22 mouse cellular contexts compared by ENCODE assay signal in genomic region chr6:84698288-84698673, GRCm38 (mm10).
A peak's percentile ranks its signal among the peaks of the same experiment; 100 is the strongest.
DNase-seq lines count a peak whose midpoint lies in the region; ATAC-seq and TF ChIP-seq lines count a peak whose summit lies in the region.
"Had no signal": no experiment of that assay in that cellular context is flagged by ENCODE, and none has a peak within 500 bp of the region (broad histone marks: within the 10 kb centered on the region; RNA-seq: fewer than 3 reads in every experiment).

No protein-coding gene starts in this region.

- H3K4me3 ChIP-seq in gastrocnemius, adult 2 months, result no peak overlapping the region
- H3K4me3 ChIP-seq in intestine, embryonic 15.5 days (replicated peaks), result no peak overlapping the region
- H3K4me3 ChIP-seq in intestine, postnatal 0 days (ENCODE audit: low read depth, low read length), result no peak overlapping the region
- no peak overlapping the region for H3K4me3 ChIP-seq in midbrain, embryonic 11.5 days (ENCODE audit: low read depth, low read length)
- no peak overlapping the region for H3K4me3 ChIP-seq in midbrain, embryonic 10.5 days
- H3K4me3 ChIP-seq: forebrain, embryonic 13.5 days; hindbrain, embryonic 10.5 days; hindbrain, embryonic 15.5 days; liver, embryonic 15.5 days; megakaryocyte, embryonic 14.5 days; midbrain, embryonic 15.5 days; neural tube, embryonic 15.5 days had no signal

- WGBS in intestine, embryonic 15.5 days, result 25% methylated on average over 1 of the region's 1 CpGs
- 27% methylated on average over 1 of the region's 1 CpGs for WGBS in intestine, postnatal 0 days
- 28% methylated on average over 1 of the region's 1 CpGs for WGBS in midbrain, embryonic 11.5 days
- 49% methylated on average over 1 of the region's 1 CpGs for WGBS in midbrain, embryonic 10.5 days

- no peak for DNase-seq in gastrocnemius, adult 2 months
- DNase-seq in gastrocnemius, postnatal 4 days (ENCODE audit: low spot score in 2 of 2), result no peak
- peak; percentile 56 for DNase-seq in midbrain, embryonic 11.5 days (ENCODE audit: low spot score, missing footprints)
- DNase-seq in midbrain, embryonic 10.5 days (ENCODE audit: low spot score), result no peak
- no peak for DNase-seq in adrenal gland, postnatal 14 days
- DNase-seq: cerebellum, adult 9-10 months; cerebellum, postnatal 36 days; gastrocnemius, postnatal 25 days; liver; right cerebral cortex, adult 18-20 months; thymus, postnatal 14 days had no signal

- no peaks in the 10 kb centered on the region for H3K36me3 ChIP-seq in intestine, embryonic 15.5 days
- H3K36me3 ChIP-seq in intestine, postnatal 0 days (ENCODE audit: control insufficient read depth, insufficient read depth), result no peaks in the 10 kb centered on the region
- no peaks in the 10 kb centered on the region for H3K36me3 ChIP-seq in midbrain, embryonic 11.5 days (ENCODE audit: control insufficient read depth, insufficient read depth, low read length)
- no peaks in the 10 kb centered on the region for H3K36me3 ChIP-seq in midbrain, embryonic 10.5 days
- H3K36me3 ChIP-seq: hindbrain, embryonic 10.5 days; hindbrain, embryonic 15.5 days; liver, embryonic 15.5 days; midbrain, embryonic 15.5 days; neural tube, embryonic 15.5 days had no signal

- intact Hi-C loops in gastrocnemius, adult 2 months (cut with DNase I), result no loop called here

- H3K27me3 ChIP-seq in intestine, embryonic 15.5 days (replicated peaks), result no peaks in the 10 kb centered on the region
- no peaks in the 10 kb centered on the region for H3K27me3 ChIP-seq in intestine, postnatal 0 days (replicated peaks; ENCODE audit: control insufficient read depth, insufficient read depth, low read length)
- H3K27me3 ChIP-seq in midbrain, embryonic 11.5 days (ENCODE audit: control insufficient read depth, insufficient read depth, low read length), result no peaks in the 10 kb centered on the region
- no peaks in the 10 kb centered on the region for H3K27me3 ChIP-seq in midbrain, embryonic 10.5 days (ENCODE audit: low read depth, poor library complexity, severe bottlenecking)
- H3K27me3 ChIP-seq: CH12.LX; forebrain, embryonic 13.5 days; hindbrain, embryonic 15.5 days; liver, embryonic 15.5 days; midbrain, embryonic 15.5 days; neural tube, embryonic 15.5 days had no signal

- TF ChIP-seq CTCF in gastrocnemius, adult 2 months (IDR thresholded peaks at IDR 0.05), result no peak
- TF ChIP-seq CTCF in intestine, postnatal 0 days (IDR thresholded peaks at IDR 0.05; ENCODE audit: low read depth), result no peak

- no peak overlapping the region for H3K9ac ChIP-seq in intestine, embryonic 15.5 days
- no peak overlapping the region for H3K9ac ChIP-seq in intestine, postnatal 0 days (ENCODE audit: low read depth, low read length)
- no peak overlapping the region for H3K9ac ChIP-seq in midbrain, embryonic 11.5 days (ENCODE audit: low read length)
- H3K9ac ChIP-seq: forebrain, embryonic 13.5 days; hindbrain, embryonic 15.5 days; liver, embryonic 15.5 days; midbrain, embryonic 15.5 days; neural tube, embryonic 15.5 days had no signal

- H3K4me2 ChIP-seq in intestine, embryonic 15.5 days (replicated peaks), result no peak overlapping the region
- H3K4me2 ChIP-seq in intestine, postnatal 0 days (replicated peaks; ENCODE audit: low read depth), result no peak overlapping the region
- no peak overlapping the region for H3K4me2 ChIP-seq in midbrain, embryonic 11.5 days
- H3K4me2 ChIP-seq: forebrain, embryonic 13.5 days; hindbrain, embryonic 15.5 days; liver, embryonic 15.5 days; midbrain, embryonic 15.5 days; neural tube, embryonic 15.5 days had no signal

- peak overlapping the region; percentile 57 for H3K27ac ChIP-seq in gastrocnemius, adult 2 months
- H3K27ac ChIP-seq in intestine, embryonic 15.5 days, result 0 out of 2 replicates have a peak overlapping the region, but pooled peaks have one; percentile 40
- no peak overlapping the region for H3K27ac ChIP-seq in intestine, postnatal 0 days (ENCODE audit: low read depth, low read length)
- no peak overlapping the region for H3K27ac ChIP-seq in midbrain, embryonic 11.5 days (ENCODE audit: low read depth, low read length)
- no peak overlapping the region for H3K27ac ChIP-seq in midbrain, embryonic 10.5 days (replicated peaks)
- H3K27ac ChIP-seq: forebrain, embryonic 13.5 days; hindbrain, embryonic 10.5 days; hindbrain, embryonic 15.5 days; liver, embryonic 15.5 days; midbrain, embryonic 15.5 days; neural tube, embryonic 15.5 days had no signal

- no peaks in the 10 kb centered on the region for H3K9me3 ChIP-seq in intestine, embryonic 15.5 days
- H3K9me3 ChIP-seq in intestine, postnatal 0 days (ENCODE audit: control insufficient read depth), result no peaks in the 10 kb centered on the region
- no peaks in the 10 kb centered on the region for H3K9me3 ChIP-seq in midbrain, embryonic 11.5 days (ENCODE audit: control insufficient read depth, low read length)
- no peaks in the 10 kb centered on the region for H3K9me3 ChIP-seq in midbrain, embryonic 10.5 days (replicated peaks)
- H3K9me3 ChIP-seq: forebrain, embryonic 13.5 days; hindbrain, embryonic 10.5 days; hindbrain, embryonic 15.5 days; liver, embryonic 15.5 days; megakaryocyte, embryonic 14.5 days; midbrain, embryonic 15.5 days; neural tube, embryonic 15.5 days had no signal

- peaks cover 18% of the 10 kb centered on the region for H3K4me1 ChIP-seq in intestine, embryonic 15.5 days (replicated peaks)
- H3K4me1 ChIP-seq in intestine, postnatal 0 days (replicated peaks; ENCODE audit: control insufficient read depth, insufficient read depth, low read length), result peaks cover 12% of the 10 kb centered on the region; the same call in 1 of the 2 replicates
- H3K4me1 ChIP-seq in midbrain, embryonic 11.5 days (ENCODE audit: control insufficient read depth, insufficient read depth, low read length), result peaks cover 7% of the 10 kb centered on the region; the same call in 1 of the 2 replicates
- H3K4me1 ChIP-seq in midbrain, embryonic 10.5 days, result peaks cover 40% of the 10 kb centered on the region
- H3K4me1 ChIP-seq: liver, embryonic 15.5 days; megakaryocyte, embryonic 14.5 days had no signal

- no peak for ATAC-seq in intestine, embryonic 15.5 days
- ATAC-seq in intestine, postnatal 0 days, result no peak
- ATAC-seq in midbrain, embryonic 11.5 days (ENCODE audit: low FRiP score), result no peak
- ATAC-seq: forebrain, embryonic 13.5 days; inflammation-experienced regulatory T-cells, adult 6 months; midbrain, embryonic 15.5 days had no signal

Comparison
In these comparisons a context has a peak if more than half of its experiments do, and no peak if none do; other contexts are left out.
1. H3K27ac ChIP-seq: peak in gastrocnemius, adult 2 months (single experiment) and intestine, embryonic 15.5 days (single experiment); none in intestine, postnatal 0 days (single experiment), midbrain, embryonic 11.5 days (single experiment) and midbrain, embryonic 10.5 days (single experiment).